Mouse (Mus musculus): ENCODE data around the gene Il12a. TPM values are rescaled to one million over a fixed set of nuclear protein-coding genes. Genes with fewer than 3 reads are reported as not detected.

The Il12a gene
- polyA plus RNA-seq, 1 experiment, result not detected

- H3K9me3 ChIP-seq (replicated peaks; ENCODE audit: control insufficient read depth, insufficient read depth, low read length, poor library complexity, severe bottlenecking), result no peaks in the 10 kb centered on the region
- no peaks in the 10 kb centered on the region for H3K4me1 ChIP-seq (ENCODE audit: control insufficient read depth, insufficient read depth, low read length)
- H3K4me3 ChIP-seq (ENCODE audit: low read depth, low read length), result no peak overlapping the region
- H3K9ac ChIP-seq (ENCODE audit: low read depth, poor library complexity, severe bottlenecking), result no peak overlapping the region
- no peaks in the 10 kb centered on the region for H3K27me3 ChIP-seq (ENCODE audit: control insufficient read depth, insufficient read depth, low read length, poor library complexity, severe bottlenecking)
- no peak overlapping the region for H3K27ac ChIP-seq (ENCODE audit: insufficient read depth, low read length)
- H3K36me3 ChIP-seq (ENCODE audit: control insufficient read depth, insufficient read depth, low read length, poor library complexity, severe bottlenecking), result no peaks in the 10 kb centered on the region
- TF ChIP-seq EP300 (IDR thresholded peaks at IDR 0.05; ENCODE audit: insufficient read depth, low read depth, low read length) (no peak), POLR2A (IDR thresholded peaks at IDR 0.05; ENCODE audit: insufficient read depth, low read length) (no peak)
These were observed 795 bp downstream of the Il12a start for GRCm38 (mm10) chr3:68691100-68691778.

GRCm38 (mm10) chr3:68691938-68692599 lies 1.6 kb downstream of the Il12a start:
- no peak for TF ChIP-seq EP300 (IDR thresholded peaks at IDR 0.05; ENCODE audit: insufficient read depth, low read depth, low read length)
- TF ChIP-seq POLR2A (IDR thresholded peaks at IDR 0.05; ENCODE audit: insufficient read depth, low read length), result no peak
- TF ChIP-seq CTCF (IDR thresholded peaks at IDR 0.05; ENCODE audit: low read depth, low read length), result no peak
- no peaks in the 10 kb centered on the region for H3K9me3 ChIP-seq (replicated peaks; ENCODE audit: control insufficient read depth, insufficient read depth, low read length, poor library complexity, severe bottlenecking)
- no peak overlapping the region for H3K4me3 ChIP-seq (ENCODE audit: low read depth, low read length)

GRCm38 (mm10) chr3:68692600-68693225 lies 2.3 kb downstream of the Il12a start:
- no peaks in the 10 kb centered on the region for H3K36me3 ChIP-seq (ENCODE audit: control insufficient read depth, insufficient read depth, low read length, poor library complexity, severe bottlenecking)
- H3K27me3 ChIP-seq (ENCODE audit: control insufficient read depth, insufficient read depth, low read length, poor library complexity, severe bottlenecking), result no peaks in the 10 kb centered on the region
- no peak overlapping the region for H3K4me3 ChIP-seq (ENCODE audit: low read depth, low read length)
- no peak overlapping the region for H3K27ac ChIP-seq (ENCODE audit: insufficient read depth, low read length)
- no peaks in the 10 kb centered on the region for H3K9me3 ChIP-seq (replicated peaks; ENCODE audit: control insufficient read depth, insufficient read depth, low read length, poor library complexity, severe bottlenecking)
- H3K9ac ChIP-seq (ENCODE audit: low read depth, poor library complexity, severe bottlenecking), result no peak overlapping the region
- TF ChIP-seq CTCF (IDR thresholded peaks at IDR 0.05; ENCODE audit: low read depth, low read length), result no peak
- TF ChIP-seq POLR2A (IDR thresholded peaks at IDR 0.05; ENCODE audit: insufficient read depth, low read length), result no peak
- no peak for TF ChIP-seq EP300 (IDR thresholded peaks at IDR 0.05; ENCODE audit: insufficient read depth, low read depth, low read length)
- H3K4me1 ChIP-seq (ENCODE audit: control insufficient read depth, insufficient read depth, low read length), result no peaks in the 10 kb centered on the region

More at GRCm38 (mm10) chr3:68691938-68692599, 1.6 kb downstream of the Il12a start:
- Histone ChIP-seq H3K9ac (ENCODE audit: low read depth, poor library complexity, severe bottlenecking) (no peak overlapping the region), H3K27ac (ENCODE audit: insufficient read depth, low read length) (no peak overlapping the region), H3K36me3 (ENCODE audit: control insufficient read depth, insufficient read depth, low read length, poor library complexity, severe bottlenecking) (no peaks in the 10 kb centered on the region), H3K27me3 (ENCODE audit: control insufficient read depth, insufficient read depth, low read length, poor library complexity, severe bottlenecking) (no peaks in the 10 kb centered on the region), H3K4me1 (ENCODE audit: control insufficient read depth, insufficient read depth, low read length) (no peaks in the 10 kb centered on the region)

- no peaks in the 10 kb centered on the region for H3K36me3 ChIP-seq (ENCODE audit: control insufficient read depth, insufficient read depth, low read length, poor library complexity, severe bottlenecking)
- TF ChIP-seq EP300 (IDR thresholded peaks at IDR 0.05; ENCODE audit: insufficient read depth, low read depth, low read length), result no peak
- no peak for TF ChIP-seq CTCF (IDR thresholded peaks at IDR 0.05; ENCODE audit: low read depth, low read length)
- no peak for TF ChIP-seq POLR2A (IDR thresholded peaks at IDR 0.05; ENCODE audit: insufficient read depth, low read length)
- H3K4me1 ChIP-seq (ENCODE audit: control insufficient read depth, insufficient read depth, low read length), result no peaks in the 10 kb centered on the region
- no peak overlapping the region for H3K4me3 ChIP-seq (ENCODE audit: low read depth, low read length)
- no peaks in the 10 kb centered on the region for H3K27me3 ChIP-seq (ENCODE audit: control insufficient read depth, insufficient read depth, low read length, poor library complexity, severe bottlenecking)
- no peaks in the 10 kb centered on the region for H3K9me3 ChIP-seq (replicated peaks; ENCODE audit: control insufficient read depth, insufficient read depth, low read length, poor library complexity, severe bottlenecking)
- no peak overlapping the region for H3K9ac ChIP-seq (ENCODE audit: low read depth, poor library complexity, severe bottlenecking)
- H3K27ac ChIP-seq (ENCODE audit: insufficient read depth, low read length), result no peak overlapping the region
These were observed 3.1 kb downstream of the Il12a start for GRCm38 (mm10) chr3:68693441-68694048.

GRCm38 (mm10) chr3:68695321-68695720 lies 4.9 kb downstream of the Il12a start:
- Histone ChIP-seq H3K27me3 (ENCODE audit: control insufficient read depth, insufficient read depth, low read length, poor library complexity, severe bottlenecking) (no peaks in the 10 kb centered on the region), H3K27ac (ENCODE audit: insufficient read depth, low read length) (no peak overlapping the region)

More at GRCm38 (mm10) chr3:68695321-68695720, 4.9 kb downstream of the Il12a start:
- H3K9ac ChIP-seq (ENCODE audit: low read depth, poor library complexity, severe bottlenecking), result no peak overlapping the region
- no peak overlapping the region for H3K4me3 ChIP-seq (ENCODE audit: low read depth, low read length)
- H3K9me3 ChIP-seq (replicated peaks; ENCODE audit: control insufficient read depth, insufficient read depth, low read length, poor library complexity, severe bottlenecking), result no peaks in the 10 kb centered on the region
- no peaks in the 10 kb centered on the region for H3K4me1 ChIP-seq (ENCODE audit: control insufficient read depth, insufficient read depth, low read length)
- TF ChIP-seq POLR2A (IDR thresholded peaks at IDR 0.05; ENCODE audit: insufficient read depth, low read length) (no peak), EP300 (IDR thresholded peaks at IDR 0.05; ENCODE audit: insufficient read depth, low read depth, low read length) (no peak), CTCF (IDR thresholded peaks at IDR 0.05; ENCODE audit: low read depth, low read length) (no peak)
- no peaks in the 10 kb centered on the region for H3K36me3 ChIP-seq (ENCODE audit: control insufficient read depth, insufficient read depth, low read length, poor library complexity, severe bottlenecking)

All from ES-Bruce4 (cell line).